Mouse (Mus musculus): ENCODE results near the gene Lce3c.

GRCm38 (mm10) chr3:92944186-92944585, at the start of gene Lce3c:
- no peak for TF ChIP-seq POLR2A (IDR thresholded peaks at IDR 0.05; ENCODE audit: extremely low read depth, insufficient read depth, low read length)
- TF ChIP-seq CTCF (IDR thresholded peaks at IDR 0.05; ENCODE audit: extremely low read depth, insufficient read depth, low read length) = no peak

Data from cortical plate, adult 2 months (tissue).